Mouse (Mus musculus): ENCODE data around the gene Tbk1. TPM values are rescaled to one million over a fixed set of nuclear protein-coding genes. Genes with fewer than 3 reads are reported as not detected.
A peak's percentile ranks its signal among the peaks of the same experiment; 100 is the strongest.

Tbk1 gene
- total and polyA plus RNA-seq, 2 experiments from 2014 or later, result 16.7 to 21.7 TPM

- no peak overlapping the region for H3K27ac ChIP-seq
- no peak for DNase-seq (ENCODE audit: low spot score)
- H3K4me1 ChIP-seq (ENCODE audit: insufficient read depth, low read length), result no peaks in the 10 kb centered on the region
- no peak overlapping the region for H3K4me3 ChIP-seq (ENCODE audit: low read length)
- no peaks in the 10 kb centered on the region for H3K27me3 ChIP-seq (ENCODE audit: insufficient read depth, low read length)
- H3K9ac ChIP-seq (replicated peaks; ENCODE audit: low read length), result no peak overlapping the region
- H3K4me2 ChIP-seq (ENCODE audit: low read depth, low read length), result no peak overlapping the region
- TF ChIP-seq CTCF (IDR thresholded peaks at IDR 0.05; ENCODE audit: low read depth), result no peak
- 90% methylated on average over 9 of the region's 9 CpGs for WGBS
- no peaks in the 10 kb centered on the region for H3K9me3 ChIP-seq (ENCODE audit: low read length)
- ATAC-seq, result no peak
- peaks cover 46% of the 10 kb centered on the region for H3K36me3 ChIP-seq (ENCODE audit: insufficient read depth, low read length)
Measured at GRCm38 (mm10) chr10:121596580-121596979, 10.0 kb upstream of the Tbk1 start.

GRCm38 (mm10) chr10:121591106-121591505 is 4.5 kb upstream of the Tbk1 start:
- Histone ChIP-seq H3K4me1 (ENCODE audit: insufficient read depth, low read length) (no peaks in the 10 kb centered on the region), H3K27ac (no peak overlapping the region), H3K27me3 (ENCODE audit: insufficient read depth, low read length) (no peaks in the 10 kb centered on the region), H3K9ac (replicated peaks; ENCODE audit: low read length) (no peak overlapping the region), H3K9me3 (ENCODE audit: low read length) (no peaks in the 10 kb centered on the region), H3K36me3 (ENCODE audit: insufficient read depth, low read length) (peaks cover 12% of the 10 kb centered on the region), H3K4me2 (ENCODE audit: low read depth, low read length) (no peak overlapping the region), H3K4me3 (ENCODE audit: low read length) (no peak overlapping the region)
- WGBS, result 88% methylated on average over 14 of the region's 14 CpGs
- no peak for ATAC-seq
- no peak for TF ChIP-seq CTCF (IDR thresholded peaks at IDR 0.05; ENCODE audit: low read depth)
- no peak for DNase-seq (ENCODE audit: low spot score)

- 63% methylated on average over 6 of the region's 6 CpGs for WGBS
- Histone ChIP-seq H3K36me3 (ENCODE audit: insufficient read depth, low read length) (peaks cover 18% of the 10 kb centered on the region), H3K4me2 (ENCODE audit: low read depth, low read length) (peak overlapping the region; percentile 86), H3K4me3 (ENCODE audit: low read length) (peak overlapping the region; percentile 88), H3K27ac (peak overlapping the region; percentile 75), H3K9ac (replicated peaks; ENCODE audit: low read length) (peak overlapping the region; percentile 90), H3K9me3 (ENCODE audit: low read length) (no peaks in the 10 kb centered on the region), H3K27me3 (ENCODE audit: insufficient read depth, low read length) (no peaks in the 10 kb centered on the region), H3K4me1 (ENCODE audit: insufficient read depth, low read length) (peaks cover 5% of the 10 kb centered on the region; the same call in 1 of the 2 replicates)
- no peak for TF ChIP-seq CTCF (IDR thresholded peaks at IDR 0.05; ENCODE audit: low read depth)
- DNase-seq (ENCODE audit: low spot score) (no peak), ATAC-seq (no peak)
Measured at GRCm38 (mm10) chr10:121587371-121587840, 819 bp upstream of the Tbk1 start.

- DNase-seq (ENCODE audit: low spot score), result peak; percentile 36
- Histone ChIP-seq H3K36me3 (ENCODE audit: insufficient read depth, low read length) (peaks cover 25% of the 10 kb centered on the region), H3K27me3 (ENCODE audit: insufficient read depth, low read length) (no peaks in the 10 kb centered on the region), H3K27ac (peak overlapping the region; percentile 75), H3K9me3 (ENCODE audit: low read length) (no peaks in the 10 kb centered on the region), H3K4me2 (ENCODE audit: low read depth, low read length) (peak overlapping the region; percentile 86), H3K9ac (replicated peaks; ENCODE audit: low read length) (peak overlapping the region; percentile 90), H3K4me1 (ENCODE audit: insufficient read depth, low read length) (peaks cover 5% of the 10 kb centered on the region; the same call in 1 of the 2 replicates), H3K4me3 (ENCODE audit: low read length) (peak overlapping the region; percentile 88)
- TF ChIP-seq CTCF (IDR thresholded peaks at IDR 0.05; ENCODE audit: low read depth), result no peak
- peak; percentile 85 for ATAC-seq
- WGBS, result 4% methylated on average over 35 of the region's 48 CpGs
Measured at GRCm38 (mm10) chr10:121585791-121586642, 570 bp downstream of the Tbk1 start.

- Histone ChIP-seq H3K4me1 (ENCODE audit: insufficient read depth, low read length) (peaks cover 5% of the 10 kb centered on the region; the same call in 1 of the 2 replicates), H3K4me2 (ENCODE audit: low read depth, low read length) (peak overlapping the region; percentile 86), H3K9ac (replicated peaks; ENCODE audit: low read length) (peak overlapping the region; percentile 90; the same call in 1 of the 2 replicates), H3K27ac (no peak overlapping the region), H3K9me3 (ENCODE audit: low read length) (no peaks in the 10 kb centered on the region), H3K27me3 (ENCODE audit: insufficient read depth, low read length) (no peaks in the 10 kb centered on the region), H3K4me3 (ENCODE audit: low read length) (peak overlapping the region; percentile 88), H3K36me3 (ENCODE audit: insufficient read depth, low read length) (peaks cover 25% of the 10 kb centered on the region)
- 90% methylated on average over 20 of the region's 20 CpGs for WGBS
- TF ChIP-seq CTCF (IDR thresholded peaks at IDR 0.05; ENCODE audit: low read depth), result no peak
- DNase-seq (ENCODE audit: low spot score) (no peak), ATAC-seq (no peak)
Measured at GRCm38 (mm10) chr10:121585056-121585790, 1.4 kb downstream of the Tbk1 start.

- ATAC-seq, result no peak
- 96% methylated on average over 10 of the region's 10 CpGs for WGBS
- H3K4me3 ChIP-seq (ENCODE audit: low read length), result no peak overlapping the region
- no peak overlapping the region for H3K27ac ChIP-seq
- H3K27me3 ChIP-seq (ENCODE audit: insufficient read depth, low read length), result no peaks in the 10 kb centered on the region
- H3K36me3 ChIP-seq (ENCODE audit: insufficient read depth, low read length), result peaks cover 25% of the 10 kb centered on the region
- no peak for TF ChIP-seq CTCF (IDR thresholded peaks at IDR 0.05; ENCODE audit: low read depth)
- no peaks in the 10 kb centered on the region for H3K9me3 ChIP-seq (ENCODE audit: low read length)
- no peak for DNase-seq (ENCODE audit: low spot score)
- peaks cover 5% of the 10 kb centered on the region; the same call in 1 of the 2 replicates for H3K4me1 ChIP-seq (ENCODE audit: insufficient read depth, low read length)
- H3K9ac ChIP-seq (replicated peaks; ENCODE audit: low read length), result no peak overlapping the region
- no peak overlapping the region for H3K4me2 ChIP-seq (ENCODE audit: low read depth, low read length)
Measured at GRCm38 (mm10) chr10:121584033-121584432, 2.6 kb downstream of the Tbk1 start.
